17 mouse cellular contexts compared by ENCODE assay signal in the genomic region with DNA sequence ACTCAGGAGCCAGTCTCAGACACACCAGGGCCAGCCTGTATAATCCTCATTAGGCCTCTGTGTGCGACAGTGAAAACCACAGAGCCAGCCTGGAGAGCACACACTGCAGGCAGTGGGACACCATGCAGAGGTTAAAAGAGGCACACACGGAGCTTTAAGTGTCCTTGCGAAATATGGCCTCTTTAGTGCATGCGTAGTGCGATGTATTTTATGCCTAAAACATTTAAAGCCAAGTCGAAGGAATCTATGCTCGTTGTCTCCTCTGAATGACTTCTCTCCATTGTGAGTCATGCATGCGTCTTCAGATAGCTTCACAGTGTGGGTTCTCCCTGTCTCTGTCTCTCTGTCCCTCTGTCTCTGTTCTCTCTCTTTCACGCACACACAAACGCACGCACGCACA.
A peak's percentile ranks its signal among the peaks of the same experiment; 100 is the strongest.
DNase-seq lines count a peak whose midpoint lies in the region; ATAC-seq and TF ChIP-seq lines count a peak whose summit lies in the region.
"Had no signal": no experiment of that assay in that cellular context is flagged by ENCODE, and none has a peak within 500 bp of the region (broad histone marks: within the 10 kb centered on the region; RNA-seq: fewer than 3 reads in every experiment).

No protein-coding gene starts in this region.

- H3K27me3 ChIP-seq in heart, embryonic 11.5 days (ENCODE audit: control insufficient read depth, insufficient read depth, low read length) = no peaks in the 10 kb centered on the region
- H3K27me3 ChIP-seq in lung, postnatal 0 days (replicated peaks; ENCODE audit: insufficient read depth, low read length) = no peaks in the 10 kb centered on the region
- no peaks in the 10 kb centered on the region for H3K27me3 ChIP-seq in embryonic facial prominence, embryonic 13.5 days
- no peaks in the 10 kb centered on the region for H3K27me3 ChIP-seq in stomach, embryonic 16.5 days (ENCODE audit: control insufficient read depth, insufficient read depth, low read length)
- H3K27me3 ChIP-seq: limb, embryonic 12.5 days; liver, embryonic 15.5 days had no signal

- peak overlapping the region; percentile 35; the same call in 1 of the 2 replicates for H3K27ac ChIP-seq in heart, embryonic 11.5 days (ENCODE audit: low read depth, low read length)
- no peak overlapping the region for H3K27ac ChIP-seq in lung, postnatal 0 days (ENCODE audit: low read length)
- peak overlapping the region; percentile 34 for H3K27ac ChIP-seq in embryonic facial prominence, embryonic 13.5 days
- H3K27ac ChIP-seq in stomach, embryonic 16.5 days (ENCODE audit: low read length) = peak overlapping the region; percentile 16; the same call in 1 of the 2 replicates
- H3K27ac ChIP-seq: layer of hippocampus, adult 2 months; limb, embryonic 12.5 days; liver, embryonic 15.5 days had no signal

- no peak for TF ChIP-seq CTCF in lung, postnatal 0 days (IDR thresholded peaks at IDR 0.05)

- H3K36me3 ChIP-seq in heart, embryonic 11.5 days (ENCODE audit: control insufficient read depth, insufficient read depth, low read length) = no peaks in the 10 kb centered on the region
- no peaks in the 10 kb centered on the region for H3K36me3 ChIP-seq in lung, postnatal 0 days (ENCODE audit: insufficient read depth, low read length)
- H3K36me3 ChIP-seq in embryonic facial prominence, embryonic 13.5 days = no peaks in the 10 kb centered on the region
- no peaks in the 10 kb centered on the region for H3K36me3 ChIP-seq in stomach, embryonic 16.5 days (ENCODE audit: control insufficient read depth, insufficient read depth, low read length)
- H3K36me3 ChIP-seq: limb, embryonic 12.5 days; liver, embryonic 15.5 days had no signal

- no peaks in the 10 kb centered on the region for H3K9me3 ChIP-seq in heart, embryonic 11.5 days (replicated peaks; ENCODE audit: control insufficient read depth, low read length)
- no peaks in the 10 kb centered on the region for H3K9me3 ChIP-seq in lung, postnatal 0 days (ENCODE audit: low read length)
- H3K9me3 ChIP-seq in embryonic facial prominence, embryonic 13.5 days = no peaks in the 10 kb centered on the region
- H3K9me3 ChIP-seq in stomach, embryonic 16.5 days (replicated peaks; ENCODE audit: control insufficient read depth, low read length) = no peaks in the 10 kb centered on the region
- H3K9me3 ChIP-seq: limb, embryonic 12.5 days; liver, embryonic 15.5 days had no signal

- no peak overlapping the region for H3K4me3 ChIP-seq in heart, embryonic 11.5 days (ENCODE audit: low read depth, low read length)
- no peak overlapping the region for H3K4me3 ChIP-seq in lung, postnatal 0 days (ENCODE audit: low read depth, low read length)
- H3K4me3 ChIP-seq in embryonic facial prominence, embryonic 13.5 days = no peak overlapping the region
- H3K4me3 ChIP-seq in stomach, embryonic 16.5 days (replicated peaks; ENCODE audit: low read length) = no peak overlapping the region
- H3K4me3 ChIP-seq: layer of hippocampus, adult 2 months; limb, embryonic 12.5 days; liver, embryonic 15.5 days had no signal

- no peak for TF ChIP-seq EP300 in lung, postnatal 0 days (IDR thresholded peaks at IDR 0.05)

- no peak for ATAC-seq in heart, embryonic 11.5 days (replicated peaks; ENCODE audit: insufficient number of reproducible peaks, low FRiP score, low TSS enrichment)
- ATAC-seq in lung, postnatal 0 days = peak; percentile 18; the same call in 1 of the 2 replicates
- ATAC-seq in embryonic facial prominence, embryonic 13.5 days (ENCODE audit: insufficient number of reproducible peaks, insufficient read depth, low FRiP score, low TSS enrichment, low read depth) = no peak
- ATAC-seq in stomach, embryonic 16.5 days (ENCODE audit: insufficient read depth, low FRiP score) = no peak
- ATAC-seq: forebrain, embryonic 16.5 days; hindbrain, embryonic 16.5 days had no signal

- DNase-seq in heart, adult 8-10 months (ENCODE audit: low spot score) = no peak
- peak; percentile 63 for DNase-seq in lung, postnatal 0 days (ENCODE audit: low spot score)
- DNase-seq in lung, adult 18-20 months = no peak
- no peak for DNase-seq in Muller cell, postnatal 12 days (ENCODE audit: inconsistent ontology term)
- DNase-seq: adrenal gland, postnatal 10 days; cerebellum, adult 8-10 months; kidney, adult 11 months; right cerebral cortex, postnatal 14 days; thymus, postnatal 25 days had no signal

- peaks cover 47% of the 10 kb centered on the region for H3K4me1 ChIP-seq in heart, embryonic 11.5 days (ENCODE audit: control insufficient read depth, insufficient read depth, low read length)
- H3K4me1 ChIP-seq in lung, postnatal 0 days (ENCODE audit: insufficient read depth, low read depth, low read length) = no peaks in the 10 kb centered on the region
- peaks cover 79% of the 10 kb centered on the region for H3K4me1 ChIP-seq in embryonic facial prominence, embryonic 13.5 days
- H3K4me1 ChIP-seq in stomach, embryonic 16.5 days (ENCODE audit: control insufficient read depth, insufficient read depth, low read length) = peaks cover 35% of the 10 kb centered on the region
- H3K4me1 ChIP-seq: liver, embryonic 15.5 days had no signal

- no peak overlapping the region for H3K4me2 ChIP-seq in heart, embryonic 11.5 days
- H3K4me2 ChIP-seq in lung, postnatal 0 days (replicated peaks; ENCODE audit: low read depth, low read length) = no peak overlapping the region
- no peak overlapping the region for H3K4me2 ChIP-seq in embryonic facial prominence, embryonic 13.5 days
- no peak overlapping the region for H3K4me2 ChIP-seq in stomach, embryonic 16.5 days (ENCODE audit: low read depth, low read length)
- H3K4me2 ChIP-seq: limb, embryonic 12.5 days; liver, embryonic 15.5 days had no signal

- WGBS in heart, embryonic 11.5 days (ENCODE audit: insufficient replicate concordance) = 72% methylated on average over 12 of the region's 12 CpGs
- 57% methylated on average over 12 of the region's 12 CpGs for WGBS in lung, postnatal 0 days
- WGBS in embryonic facial prominence, embryonic 13.5 days = 77% methylated on average over 12 of the region's 12 CpGs
- WGBS in stomach, embryonic 16.5 days = 77% methylated on average over 12 of the region's 12 CpGs

- H3K9ac ChIP-seq in heart, embryonic 11.5 days (ENCODE audit: low read depth, low read length) = no peak overlapping the region
- H3K9ac ChIP-seq in lung, postnatal 0 days (replicated peaks; ENCODE audit: low read depth) = no peak overlapping the region
- no peak overlapping the region for H3K9ac ChIP-seq in embryonic facial prominence, embryonic 13.5 days
- no peak overlapping the region for H3K9ac ChIP-seq in stomach, embryonic 16.5 days (ENCODE audit: low read length)
- H3K9ac ChIP-seq: limb, embryonic 12.5 days; liver, embryonic 15.5 days had no signal
